Mouse (Mus musculus) lung, adult 2 months (tissue): ENCODE measurements at regions not wholly inside any gene's neighbourhood (a gene's known extent, or its start where the extent isn't known, plus 50 kb on each side); places are given as distances from the start of the nearest gene placed in this dataset.

Experiments used
- CTCF ChIP-seq: fragments of 200-500 bp; IDR thresholded peaks from 2 replicates; pipeline ENCODE4 v1.5.1; 2011; ENCODE audit warnings: mild to moderate bottlenecking, low read length, control low read depth; ENCODE audit not compliant: insufficient read depth
- POLR2A ChIP-seq: fragments of 200-500 bp; IDR thresholded peaks from 2 replicates; pipeline ENCODE4 v1.6.1; 2011; ENCODE audit warnings: low read depth, mild to moderate bottlenecking, control low read depth, low read length, borderline replicate concordance; ENCODE audit errors: extremely low read depth

DNA sequence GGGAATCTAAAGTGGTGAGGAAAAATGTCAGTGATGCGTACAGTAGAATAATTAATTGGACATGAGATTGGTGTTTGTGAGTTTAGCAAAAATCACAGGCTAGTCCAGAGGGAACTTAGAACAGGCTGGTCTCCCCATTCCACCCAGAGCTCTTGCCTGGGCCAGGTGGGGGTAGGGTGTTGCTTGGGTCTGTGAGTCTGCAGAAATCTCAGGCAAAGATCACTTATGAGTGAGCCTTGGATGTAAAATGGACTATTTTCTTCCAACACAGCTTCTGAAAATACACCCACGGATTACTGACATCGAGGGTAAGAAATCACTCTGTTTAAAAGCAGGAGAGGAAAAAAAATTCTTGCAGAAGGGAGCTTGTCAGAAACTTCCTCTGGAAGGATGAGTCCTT, 159.1 kb downstream of the Diras2 start:
- TF ChIP-seq CTCF, result no peak
- no peak for TF ChIP-seq POLR2A
